Comparison of ENCODE assay signal across 8 mouse cellular contexts in the genomic region with DNA sequence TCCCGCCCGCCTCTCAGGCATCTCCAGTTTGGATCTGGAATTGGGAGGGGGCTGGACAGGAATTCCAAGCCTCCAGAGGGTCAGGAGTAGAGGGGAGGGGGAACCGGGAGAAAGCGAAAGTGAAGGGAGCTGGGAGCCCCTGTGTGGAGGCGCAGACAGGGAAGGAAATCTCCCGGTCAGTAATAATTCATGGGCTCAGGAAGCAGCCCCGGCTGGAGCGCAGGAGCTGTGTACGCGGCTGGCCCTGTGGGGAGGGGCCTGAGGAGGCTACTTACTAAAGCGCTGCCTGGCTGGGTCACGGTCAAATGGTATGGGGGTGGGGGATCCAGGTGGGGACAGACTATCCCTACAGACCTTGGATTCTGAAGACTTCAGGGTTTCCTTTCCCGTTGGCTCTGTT. TPM values are rescaled to one million over a fixed set of nuclear protein-coding genes. Genes with fewer than 3 reads are reported as not detected.
A peak's percentile ranks its signal among the peaks of the same experiment; 100 is the strongest.
DNase-seq lines count a peak whose midpoint lies in the region; ATAC-seq and TF ChIP-seq lines count a peak whose summit lies in the region.

No protein-coding gene starts in this region.

- H3K9me3 ChIP-seq in lung, embryonic 15.5 days, result no peaks in the 10 kb centered on the region
- no peaks in the 10 kb centered on the region for H3K9me3 ChIP-seq in stomach, embryonic 15.5 days

- H3K4me1 ChIP-seq in kidney, adult 2 months (ENCODE audit: control insufficient read depth, insufficient read depth, low read length), result no peaks in the 10 kb centered on the region
- H3K4me1 ChIP-seq in lung, embryonic 15.5 days, result peaks cover 30% of the 10 kb centered on the region
- H3K4me1 ChIP-seq in stomach, embryonic 15.5 days, result peaks cover 21% of the 10 kb centered on the region

- peak overlapping the region; percentile 51 for H3K4me3 ChIP-seq in kidney, adult 2 months (ENCODE audit: insufficient read depth, low read depth, low read length)
- peak overlapping the region; percentile 49 for H3K4me3 ChIP-seq in lung, embryonic 15.5 days
- H3K4me3 ChIP-seq in stomach, embryonic 15.5 days (replicated peaks), result peak overlapping the region; percentile 42

- H3K4me2 ChIP-seq in lung, embryonic 15.5 days, result peak overlapping the region; percentile 88
- H3K4me2 ChIP-seq in stomach, embryonic 15.5 days, result peak overlapping the region; percentile 96

- no peaks in the 10 kb centered on the region for H3K36me3 ChIP-seq in kidney, adult 2 months (ENCODE audit: control insufficient read depth, insufficient read depth, low read length)
- H3K36me3 ChIP-seq in lung, embryonic 15.5 days, result no peaks in the 10 kb centered on the region
- no peaks in the 10 kb centered on the region for H3K36me3 ChIP-seq in stomach, embryonic 15.5 days

- WGBS in kidney, adult 2 months, result 2% methylated on average over 13 of the region's 13 CpGs
- WGBS in lung, embryonic 15.5 days, result 0% methylated on average over 13 of the region's 13 CpGs
- WGBS in stomach, embryonic 15.5 days, result 2% methylated on average over 13 of the region's 13 CpGs

- no peak overlapping the region for H3K27ac ChIP-seq in kidney, adult 2 months (ENCODE audit: insufficient read depth, low read depth, low read length)
- peak overlapping the region; percentile 70 for H3K27ac ChIP-seq in lung, embryonic 15.5 days
- H3K27ac ChIP-seq in stomach, embryonic 15.5 days, result peak overlapping the region; percentile 46

- peak; percentile 63 for ATAC-seq in lung, embryonic 15.5 days (ENCODE audit: borderline replicate concordance, extremely low read depth, low FRiP score, low TSS enrichment)
- peak; percentile 45; the same call in 1 of the 2 replicates for ATAC-seq in stomach, embryonic 15.5 days (ENCODE audit: insufficient read depth, low FRiP score, low read depth)

- H3K27me3 ChIP-seq in kidney, adult 2 months (replicated peaks; ENCODE audit: control insufficient read depth, insufficient read depth, low read length), result no peaks in the 10 kb centered on the region
- H3K27me3 ChIP-seq in lung, embryonic 15.5 days, result peaks cover 48% of the 10 kb centered on the region
- peaks cover 43% of the 10 kb centered on the region for H3K27me3 ChIP-seq in stomach, embryonic 15.5 days (replicated peaks)

- TF ChIP-seq POLR2A in brain, embryonic 14.5 days (IDR thresholded peaks at IDR 0.05; ENCODE audit: borderline replicate concordance, extremely low read depth, insufficient read depth, insufficient read length, poor library complexity, severe bottlenecking), result no peak
- no peak for TF ChIP-seq POLR2A in kidney, adult 2 months (IDR thresholded peaks at IDR 0.05; ENCODE audit: low read depth, low read length)

- H3K9ac ChIP-seq in lung, embryonic 15.5 days, result peak overlapping the region; percentile 43
- H3K9ac ChIP-seq in stomach, embryonic 15.5 days, result 0 out of 2 replicates have a peak overlapping the region, but pooled peaks have one; percentile 4

- DNase-seq in 416B (ENCODE audit: low read depth), result peak; percentile 26
- peak; percentile 49 for DNase-seq in brain, embryonic 14.5 days (ENCODE audit: low read depth)
- peak; percentile 44 to 76 for DNase-seq in heart, adult 9 months (ENCODE audit: low spot score in 2 of 2)
- peak; percentile 74 for DNase-seq in kidney, adult 2 months
- no peak for DNase-seq in cerebellum, adult 9-11 months
- DNase-seq in cerebellum, postnatal 4 days (ENCODE audit: low spot score in 2 of 2), result no peak

- no peak for TF ChIP-seq CTCF in brain, embryonic 14.5 days (IDR thresholded peaks at IDR 0.05; ENCODE audit: borderline replicate concordance, extremely low read depth, insufficient read depth, insufficient read length)
- TF ChIP-seq CTCF in kidney, adult 2 months (conservative IDR thresholded peaks at IDR 0.05; ENCODE audit: insufficient read depth, insufficient read length, low read depth, low read length), result no peak

RNA-seq across cellular contexts. Expression of gene Tcf15, which starts 1.3 kb away (rescaled TPM):
- polyA plus RNA-seq in brain, embryonic 14.5 days (2012; rRNA removed), result 2.0 and 2.4 TPM in 2 replicates
- polyA plus RNA-seq in kidney, adult 2 months (2012; rRNA removed), result 2.9 and 4.6 TPM in 2 replicates
- 7.8 and 9.0 TPM in 2 replicates for polyA plus RNA-seq in lung, embryonic 15.5 days (2015; fragmentation: Nextera tagmentation; extraction: Ambion mirVana)
- polyA plus RNA-seq in stomach, embryonic 15.5 days (2015; fragmentation: Nextera tagmentation; extraction: Ambion mirVana), result 8.2 and 10.7 TPM in 2 replicates

RNA-seq across cellular contexts. Expression of gene Srxn1, which starts 36.7 kb away (rescaled TPM):
- 17.9 and 18.5 TPM in 2 replicates for polyA plus RNA-seq in brain, embryonic 14.5 days (2012; rRNA removed)
- 113 and 135 TPM in 2 replicates for polyA plus RNA-seq in kidney, adult 2 months (2012; rRNA removed)
- 5.9 and 7.7 TPM in 2 replicates for polyA plus RNA-seq in lung, embryonic 15.5 days (2015; fragmentation: Nextera tagmentation; extraction: Ambion mirVana)
- polyA plus RNA-seq in stomach, embryonic 15.5 days (2015; fragmentation: Nextera tagmentation; extraction: Ambion mirVana), result 12.2 and 12.7 TPM in 2 replicates

Comparison
In these comparisons a context has a peak if more than half of its experiments do, and no peak if none do; other contexts are left out.
1. DNase-seq: peak in 416B (single experiment), brain, embryonic 14.5 days (single experiment), heart, adult 9 months (2 of 2) and kidney, adult 2 months (single experiment); none in cerebellum, adult 9-11 months (single experiment) and cerebellum, postnatal 4 days (0 of 2).
2. Peak in every context shown above with its lines, with median percentiles within 50 percentile points of each other: H3K4me3 ChIP-seq.